Mouse (Mus musculus) liver, postnatal 0 days (tissue): ENCODE measurements around the gene Yars.

Source experiments
- CTCF ChIP-seq: sonication (generic); IDR thresholded peaks from 2 replicates; pipeline ENCODE4 v1.5.1; 2016; ENCODE audit warnings: antibody characterized with exemption, low read depth
- EP300 ChIP-seq: IDR thresholded peaks from 2 replicates; pipeline ENCODE4 v1.6.1; 2016; ENCODE audit warnings: antibody characterized with exemption, low read depth, mild to moderate bottlenecking

GRCm38 (mm10) chr4:129227985-129228381 lies 38.4 kb downstream of the Yars start:
- no peak for TF ChIP-seq CTCF
- TF ChIP-seq EP300, result no peak
